13 mouse cellular contexts compared by ENCODE assay signal in the genomic region with DNA sequence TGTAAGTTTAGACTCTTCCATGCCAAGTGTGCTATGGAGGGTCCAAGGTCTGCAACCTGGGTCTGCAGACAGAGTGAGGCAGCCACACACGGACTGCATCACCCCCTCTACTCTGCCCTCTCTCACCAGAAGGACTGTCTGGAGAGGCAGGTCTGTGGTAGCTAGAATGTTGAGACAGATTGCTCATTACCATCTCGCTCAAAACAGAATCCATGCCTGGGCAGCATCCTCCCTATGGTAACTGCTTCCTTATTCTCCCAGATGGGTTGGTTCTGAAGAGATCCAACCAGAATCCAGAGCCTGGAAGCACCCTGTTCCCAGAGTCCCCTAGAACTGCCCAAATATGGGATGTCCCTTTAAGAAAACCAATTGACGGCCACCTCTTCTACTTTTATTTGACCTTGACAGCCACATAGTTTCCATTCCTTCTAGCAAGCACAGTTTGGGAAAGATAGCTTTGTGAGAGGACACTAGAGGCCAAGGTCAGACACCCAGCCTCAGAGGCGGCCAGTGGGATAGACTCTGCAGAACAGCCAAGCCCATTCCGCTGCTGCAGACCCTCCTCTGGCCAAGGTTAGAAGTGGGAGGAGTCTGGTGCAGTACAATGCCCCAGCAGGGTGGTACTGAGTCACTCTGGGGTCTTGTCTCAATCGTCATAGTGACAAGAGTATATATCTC. TPM values are rescaled to one million over a fixed set of nuclear protein-coding genes. Genes with fewer than 3 reads are reported as not detected.
DNase-seq lines count a peak whose midpoint lies in the region; ATAC-seq and TF ChIP-seq lines count a peak whose summit lies in the region.
"Had no signal": no experiment of that assay in that cellular context is flagged by ENCODE, and none has a peak within 500 bp of the region (broad histone marks: within the 10 kb centered on the region; RNA-seq: fewer than 3 reads in every experiment).

No protein-coding gene starts in this region.

- H3K27me3 ChIP-seq in lung, embryonic 14.5 days (ENCODE audit: insufficient read depth, low read length), result no peaks in the 10 kb centered on the region
- H3K27me3 ChIP-seq in heart, embryonic 10.5 days (ENCODE audit: insufficient read depth, poor library complexity, severe bottlenecking), result no peaks in the 10 kb centered on the region

- peak; percentile 48; the same call in 1 of the 2 replicates for ATAC-seq in lung, embryonic 14.5 days (ENCODE audit: insufficient read depth)
- ATAC-seq: inflammation-experienced regulatory T-cells, adult 6 months had no signal

- 0 out of 2 replicates have a peak, but pooled peaks cover 9% of the 10 kb centered on the region for H3K36me3 ChIP-seq in lung, embryonic 14.5 days (ENCODE audit: insufficient read depth)
- H3K36me3 ChIP-seq in heart, embryonic 10.5 days, result peaks cover 43% of the 10 kb centered on the region

- no peak overlapping the region for H3K27ac ChIP-seq in lung, embryonic 14.5 days (ENCODE audit: low read depth)
- H3K27ac ChIP-seq in heart, embryonic 10.5 days, result peak overlapping the region; percentile 91

- H3K4me2 ChIP-seq in lung, embryonic 14.5 days, result no peak overlapping the region

- peak; percentile 38 to 53 for DNase-seq in heart, adult 18-20 months
- DNase-seq in heart, postnatal 14 days, result no peak
- DNase-seq in lung, embryonic 14.5 days, result no peak
- DNase-seq in lung, adult 18-20 months, result no peak
- peak; percentile 91 for DNase-seq in heart, embryonic 10.5 days (ENCODE audit: low spot score)
- peak; percentile 72 for DNase-seq in testis, postnatal 14 days (ENCODE audit: low spot score)
- DNase-seq in embryo, embryonic 10.5 days (ENCODE audit: low spot score), result no peak
- DNase-seq: cerebellum, adult 2 months; gastrocnemius, postnatal 25 days; lung, adult 2 months; thymus, postnatal 14 days had no signal

- intact Hi-C loops in heart, postnatal 14 days (cut with DNase I), result loop anchor here (5.0 kb wide), 1 partner anchor 51 kb away; no protein-coding TSS in a partner anchor

- peaks cover 12% of the 10 kb centered on the region; the same call in 1 of the 2 replicates for H3K4me1 ChIP-seq in lung, embryonic 14.5 days (ENCODE audit: insufficient read depth)
- peaks cover 55% of the 10 kb centered on the region for H3K4me1 ChIP-seq in heart, embryonic 10.5 days
- H3K4me1 ChIP-seq: megakaryocyte, embryonic 14.5 days had no signal

- 60% methylated on average over 6 of the region's 6 CpGs for WGBS in lung, embryonic 14.5 days
- WGBS in heart, embryonic 10.5 days, result 31% methylated on average over 6 of the region's 6 CpGs

- H3K9me3 ChIP-seq in lung, embryonic 14.5 days (ENCODE audit: low read depth, low read length), result no peaks in the 10 kb centered on the region
- H3K9me3 ChIP-seq in heart, embryonic 10.5 days, result no peaks in the 10 kb centered on the region

- no peak overlapping the region for H3K9ac ChIP-seq in lung, embryonic 14.5 days

- TF ChIP-seq CTCF in lung, embryonic 14.5 days (IDR thresholded peaks at IDR 0.05; ENCODE audit: low read depth), result no peak

- H3K4me3 ChIP-seq in lung, embryonic 14.5 days (ENCODE audit: low read depth, low read length), result no peak overlapping the region
- H3K4me3 ChIP-seq in heart, embryonic 10.5 days, result no peak overlapping the region; the same call in 1 of the 2 replicates
- H3K4me3 ChIP-seq: megakaryocyte, embryonic 14.5 days had no signal

RNA-seq across cellular contexts. Expression of gene Olfml2b, which starts 6.9 kb away (rescaled TPM):
- 10 to 100 TPM; 11.8 to 14.8 TPM for total RNA-seq in heart, adult 18-20 months (2021)
- total RNA-seq in heart, postnatal 14 days (2021), result 10 to 100 TPM; 16.6 to 17.3 TPM
- 18.8 and 19.9 TPM in 2 replicates for polyA plus RNA-seq in lung, embryonic 14.5 days (2014; fragmentation: Nextera tagmentation; extraction: Ambion mirVana)
- polyA plus RNA-seq in heart, embryonic 10.5 days (2016; fragmentation: Nextera tagmentation; extraction: Ambion mirVana), result 31.4 and 51.0 TPM in 2 replicates
- polyA plus RNA-seq: inflammation-experienced regulatory T-cells, adult 6 months had no signal

Comparison
In these comparisons a context has a peak if more than half of its experiments do, and no peak if none do; other contexts are left out.
1. DNase-seq: peak in heart, adult 18-20 months (2 of 2), heart, embryonic 10.5 days (single experiment) and testis, postnatal 14 days (single experiment); none in heart, postnatal 14 days (0 of 2), lung, embryonic 14.5 days (single experiment), lung, adult 18-20 months (0 of 2) and embryo, embryonic 10.5 days (single experiment).